Comparison of ENCODE assay signal across 16 mouse cellular contexts in the genomic region with DNA sequence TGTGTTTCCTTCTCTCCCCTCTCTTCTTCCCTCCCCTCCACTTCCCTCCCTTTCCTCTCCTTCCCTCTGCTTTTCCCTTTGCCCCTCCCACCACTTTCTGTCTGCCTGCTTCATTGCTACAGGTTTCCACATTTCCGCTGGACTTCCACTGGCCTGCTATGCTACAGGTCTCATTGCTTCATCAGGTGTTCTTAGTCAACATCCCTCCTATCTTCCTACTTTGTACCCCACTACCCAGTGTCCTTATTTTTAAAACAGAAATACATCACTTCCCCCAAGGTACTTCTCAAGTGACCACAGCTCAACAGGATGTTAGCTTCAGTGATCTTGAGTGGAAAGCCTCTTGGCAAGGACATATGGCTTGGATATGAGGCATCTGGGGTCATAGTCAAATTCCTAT.
A peak's percentile ranks its signal among the peaks of the same experiment; 100 is the strongest.
DNase-seq lines count a peak whose midpoint lies in the region; ATAC-seq and TF ChIP-seq lines count a peak whose summit lies in the region.
"Had no signal": no experiment of that assay in that cellular context is flagged by ENCODE, and none has a peak within 500 bp of the region (broad histone marks: within the 10 kb centered on the region; RNA-seq: fewer than 3 reads in every experiment).

No protein-coding gene starts in this region.

- H3K4me1 ChIP-seq in hindbrain, embryonic 10.5 days (replicated peaks) = peaks cover 97% of the 10 kb centered on the region
- H3K4me1 ChIP-seq in hindbrain, postnatal 0 days (ENCODE audit: insufficient read depth, low read length) = peaks cover 13% of the 10 kb centered on the region; the same call in 1 of the 2 replicates
- H3K4me1 ChIP-seq in neural tube, embryonic 12.5 days = peaks cover 77% of the 10 kb centered on the region
- peaks cover 63% of the 10 kb centered on the region for H3K4me1 ChIP-seq in midbrain, embryonic 12.5 days
- H3K4me1 ChIP-seq: intestine, embryonic 15.5 days; megakaryocyte, embryonic 14.5 days had no signal

- no peak overlapping the region for H3K4me2 ChIP-seq in hindbrain, postnatal 0 days (ENCODE audit: low read depth, low read length)
- H3K4me2 ChIP-seq in neural tube, embryonic 12.5 days (replicated peaks) = no peak overlapping the region
- no peak overlapping the region for H3K4me2 ChIP-seq in midbrain, embryonic 12.5 days (replicated peaks)
- H3K4me2 ChIP-seq: intestine, embryonic 15.5 days had no signal

- H3K9ac ChIP-seq in hindbrain, postnatal 0 days (replicated peaks; ENCODE audit: low read length) = no peak overlapping the region
- no peak overlapping the region for H3K9ac ChIP-seq in neural tube, embryonic 12.5 days
- no peak overlapping the region for H3K9ac ChIP-seq in midbrain, embryonic 12.5 days (replicated peaks)
- H3K9ac ChIP-seq: forebrain, postnatal 0 days; intestine, embryonic 15.5 days had no signal

- TF ChIP-seq CTCF in hindbrain, postnatal 0 days (IDR thresholded peaks at IDR 0.05; ENCODE audit: low read depth) = no peak

- 82% methylated on average over 1 of the region's 1 CpGs for WGBS in hindbrain, embryonic 10.5 days
- 78% methylated on average over 1 of the region's 1 CpGs for WGBS in hindbrain, postnatal 0 days
- WGBS in neural tube, embryonic 12.5 days = 92% methylated on average over 1 of the region's 1 CpGs
- 83% methylated on average over 1 of the region's 1 CpGs for WGBS in midbrain, embryonic 12.5 days

- H3K9me3 ChIP-seq in hindbrain, embryonic 10.5 days = no peaks in the 10 kb centered on the region
- no peaks in the 10 kb centered on the region for H3K9me3 ChIP-seq in hindbrain, postnatal 0 days (ENCODE audit: low read length)
- H3K9me3 ChIP-seq in neural tube, embryonic 12.5 days = no peaks in the 10 kb centered on the region
- no peaks in the 10 kb centered on the region for H3K9me3 ChIP-seq in midbrain, embryonic 12.5 days
- H3K9me3 ChIP-seq: intestine, embryonic 15.5 days; limb, embryonic 10.5 days; megakaryocyte, embryonic 14.5 days had no signal

- DNase-seq in hindbrain, embryonic 10.5 days (ENCODE audit: low spot score) = no peak
- DNase-seq in hindbrain, postnatal 0 days (ENCODE audit: low spot score) = no peak
- no peak for DNase-seq in neural tube, embryonic 10.5 days (ENCODE audit: extremely low spot score, low spot score)
- no peak for DNase-seq in frontal cortex, postnatal 25 days (ENCODE audit: low spot score in 2 of 2)
- no peak for DNase-seq in right cerebral cortex, postnatal 10 days (ENCODE audit: low spot score in 2 of 2)
- DNase-seq in gastrocnemius, postnatal 36 days = no peak
- DNase-seq: cerebellum, adult 9-10 months; forebrain, postnatal 0 days; liver; thymus, postnatal 14 days had no signal

- peaks cover 26% of the 10 kb centered on the region for H3K27me3 ChIP-seq in hindbrain, embryonic 10.5 days (ENCODE audit: insufficient read depth, poor library complexity, severe bottlenecking)
- no peaks in the 10 kb centered on the region for H3K27me3 ChIP-seq in hindbrain, postnatal 0 days (ENCODE audit: insufficient read depth, low read length)
- no peaks in the 10 kb centered on the region for H3K27me3 ChIP-seq in neural tube, embryonic 12.5 days (replicated peaks)
- H3K27me3 ChIP-seq in midbrain, embryonic 12.5 days = peaks cover 13% of the 10 kb centered on the region
- H3K27me3 ChIP-seq: intestine, embryonic 15.5 days had no signal

- no peaks in the 10 kb centered on the region for H3K36me3 ChIP-seq in hindbrain, embryonic 10.5 days
- no peaks in the 10 kb centered on the region for H3K36me3 ChIP-seq in hindbrain, postnatal 0 days (ENCODE audit: insufficient read depth, low read length)
- no peaks in the 10 kb centered on the region for H3K36me3 ChIP-seq in neural tube, embryonic 12.5 days
- no peaks in the 10 kb centered on the region for H3K36me3 ChIP-seq in midbrain, embryonic 12.5 days
- H3K36me3 ChIP-seq: intestine, embryonic 15.5 days; limb, embryonic 10.5 days had no signal

- H3K4me3 ChIP-seq in hindbrain, embryonic 10.5 days = no peak overlapping the region
- no peak overlapping the region for H3K4me3 ChIP-seq in hindbrain, postnatal 0 days (ENCODE audit: low read length)
- H3K4me3 ChIP-seq in neural tube, embryonic 12.5 days = no peak overlapping the region
- H3K4me3 ChIP-seq in midbrain, embryonic 12.5 days = no peak overlapping the region
- H3K4me3 ChIP-seq: intestine, embryonic 15.5 days; limb, embryonic 10.5 days; megakaryocyte, embryonic 14.5 days had no signal

- ATAC-seq in hindbrain, postnatal 0 days = no peak
- ATAC-seq in neural tube, embryonic 12.5 days (ENCODE audit: low FRiP score, low read depth) = no peak
- ATAC-seq in midbrain, embryonic 12.5 days (ENCODE audit: low FRiP score, low read depth) = no peak
- ATAC-seq: CD4-positive, CD25-positive, alpha-beta regulatory T cell, adult 4 months; intestine, embryonic 15.5 days had no signal

- H3K27ac ChIP-seq in hindbrain, embryonic 10.5 days = peak overlapping the region; percentile 81
- H3K27ac ChIP-seq in hindbrain, postnatal 0 days = no peak overlapping the region
- H3K27ac ChIP-seq in neural tube, embryonic 12.5 days = peak overlapping the region; percentile 58; the same call in 1 of the 2 replicates
- peak overlapping the region; percentile 88 for H3K27ac ChIP-seq in midbrain, embryonic 12.5 days (replicated peaks)
- H3K27ac ChIP-seq: intestine, embryonic 15.5 days; limb, embryonic 10.5 days had no signal

- intact Hi-C loops in gastrocnemius, postnatal 36 days (cut with DNase I) = no loop called here
